Mouse (Mus musculus) liver, adult 2 months (tissue): ENCODE measurements at regions not wholly inside any gene's neighbourhood (a gene's known extent, or its start where the extent isn't known, plus 50 kb on each side); places are given as distances from the start of the nearest gene placed in this dataset.

Experiments
- DNase-seq: peaks from one replicate; pipeline ENCODE4 v3.0.0-alpha.2; 2011; ENCODE audit warnings: low read depth, low spot score; ENCODE audit errors: extremely low read depth
- H3K27ac ChIP-seq: fragments of 200-500 bp; replicated peaks from 2 replicates; pipeline ENCODE4 v1.5.1; 2012; ENCODE audit warnings: low read depth, mild to moderate bottlenecking, control low read depth, inconsistent platforms, low read length; ENCODE audit not compliant: insufficient read depth
- H3K27me3 ChIP-seq: fragments of 200-500 bp; 2 replicates; pipeline ENCODE4 v1.6.1; 2012; ENCODE audit warnings: mild to moderate bottlenecking, moderate library complexity, low read length, inconsistent platforms; ENCODE audit not compliant: control insufficient read depth, insufficient read depth
- H3K36me3 ChIP-seq: fragments of 200-500 bp; 2 replicates; pipeline ENCODE4 v1.6.1; 2012; ENCODE audit warnings: low read length, inconsistent platforms; ENCODE audit not compliant: control insufficient read depth, insufficient read depth
- H3K4me1 ChIP-seq: fragments of 200-500 bp; 2 replicates; pipeline ENCODE4 v1.6.1; 2011; ENCODE audit warnings: low read length; ENCODE audit not compliant: control insufficient read depth, insufficient read depth
- H3K4me3 ChIP-seq: fragments of 200-500 bp; 2 replicates; pipeline ENCODE4 v1.5.1; 2011; ENCODE audit warnings: low read depth, mild to moderate bottlenecking, control low read depth, low read length, moderate library complexity; ENCODE audit not compliant: insufficient read depth
- H3K79me2 ChIP-seq: fragments of 200-500 bp; 2 replicates; pipeline ENCODE4 v1.6.1; 2012; ENCODE audit warnings: inconsistent platforms, mild to moderate bottlenecking, low read length, moderate library complexity; ENCODE audit not compliant: control insufficient read depth, insufficient read depth
- H3K9ac ChIP-seq: fragments of 200-500 bp; 2 replicates; pipeline ENCODE4 v1.6.1; 2012; ENCODE audit warnings: low read depth, mild to moderate bottlenecking, control low read depth, inconsistent platforms, low read length
- CTCF ChIP-seq: fragments of 200-500 bp; IDR thresholded peaks from 2 replicates; pipeline ENCODE4 v1.5.1; 2011; ENCODE audit warnings: low read depth, low read length, control low read depth
- POLR2A ChIP-seq: fragments of 200-500 bp; IDR thresholded peaks from 2 replicates; pipeline ENCODE4 v1.6.1; 2011; ENCODE audit warnings: low read length, control low read depth; ENCODE audit not compliant: insufficient read depth; ENCODE audit errors: extremely low read depth
- WGBS: fragments of 180-500 bp; shearing (Covaris S2); methylation state at CpG from one replicate; pipeline ENCODE4 v1.1.7; 2018; 5-methylcytosine and 5-hydroxymethylcytosine counted together

DNA sequence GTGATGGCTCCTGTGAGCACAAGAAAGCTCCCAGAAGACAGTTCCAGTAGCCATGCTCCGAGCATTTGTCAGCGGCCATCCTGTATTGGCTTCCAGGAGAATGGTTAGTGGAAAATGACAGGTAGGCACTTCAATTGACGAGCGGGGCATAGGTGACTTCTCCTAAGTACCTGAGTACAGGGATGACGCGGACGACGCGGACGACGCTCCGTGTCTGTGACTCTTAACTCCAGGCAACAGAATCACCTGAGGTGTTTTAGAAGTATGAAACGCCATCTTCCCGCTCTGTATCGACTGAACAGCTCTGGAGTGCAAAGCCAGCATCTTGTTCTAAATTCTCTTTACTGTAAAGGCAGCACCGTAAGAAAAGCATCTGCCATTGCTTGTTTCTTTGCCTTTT is 68.4 kb upstream of the Tmco5 start:
- Histone ChIP-seq H3K27me3 (no peaks in the 10 kb centered on the region), H3K4me1 (no peaks in the 10 kb centered on the region), H3K9ac (no peak overlapping the region), H3K36me3 (no peaks in the 10 kb centered on the region), H3K27ac (no peak overlapping the region), H3K4me3 (no peak overlapping the region), H3K79me2 (no peaks in the 10 kb centered on the region)
- no peak for TF ChIP-seq CTCF
- no peak for TF ChIP-seq POLR2A
- no peak for DNase-seq
- WGBS = 92% methylated on average over 16 of the region's 16 CpGs

DNA sequence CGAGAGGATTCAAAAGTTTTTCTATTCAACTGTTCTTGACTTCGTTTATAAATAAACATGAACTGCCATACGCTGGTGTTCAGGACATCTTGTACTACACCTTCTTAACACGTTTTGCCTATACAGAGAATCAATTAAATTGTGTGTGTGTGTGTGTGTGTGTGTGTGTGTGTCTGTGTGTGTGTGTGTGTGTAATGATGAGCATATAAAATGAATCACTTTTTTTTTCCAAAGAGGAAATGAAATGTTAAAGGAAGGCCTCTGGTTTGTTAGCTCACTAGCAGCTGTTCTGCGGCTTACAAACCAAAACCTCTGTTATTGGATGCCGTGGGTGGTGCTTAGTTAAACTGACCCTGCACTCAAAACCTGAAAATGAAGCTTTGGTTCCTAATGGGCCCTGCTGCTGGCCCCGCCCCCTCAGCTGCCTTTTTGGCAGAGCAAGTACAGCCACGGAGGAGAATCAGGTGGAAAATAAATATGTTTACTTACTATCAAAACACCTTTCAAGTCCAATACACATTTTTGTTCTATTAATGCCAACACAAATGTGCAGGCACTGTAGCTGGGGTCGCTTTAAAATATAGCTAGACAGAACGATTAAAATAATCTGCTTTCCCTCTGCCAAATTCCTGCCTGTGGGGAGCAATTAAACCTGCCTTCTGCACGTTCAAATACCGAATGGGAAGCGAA is 65.5 kb upstream of the Tmco5 start:
- H3K4me3 ChIP-seq = no peak overlapping the region
- WGBS = 38% methylated on average over 13 of the region's 13 CpGs
- H3K27me3 ChIP-seq = no peaks in the 10 kb centered on the region
- DNase-seq = peak; percentile 10
- H3K36me3 ChIP-seq = no peaks in the 10 kb centered on the region
- H3K79me2 ChIP-seq = no peaks in the 10 kb centered on the region
- H3K9ac ChIP-seq = no peak overlapping the region
- TF ChIP-seq CTCF (no peak), POLR2A (no peak)
- H3K27ac ChIP-seq = no peak overlapping the region
- no peaks in the 10 kb centered on the region for H3K4me1 ChIP-seq

GRCm38 (mm10) chr2:116813559-116813895 is 65.0 kb upstream of the Tmco5 start:
- no peaks in the 10 kb centered on the region for H3K36me3 ChIP-seq
- DNase-seq = peak; percentile 8
- H3K4me3 ChIP-seq = no peak overlapping the region
- H3K9ac ChIP-seq = no peak overlapping the region
- H3K27ac ChIP-seq = no peak overlapping the region
- no peaks in the 10 kb centered on the region for H3K79me2 ChIP-seq
- H3K27me3 ChIP-seq = no peaks in the 10 kb centered on the region
- WGBS = 15% methylated on average over 5 of the region's 5 CpGs
- TF ChIP-seq POLR2A = no peak
- TF ChIP-seq CTCF = no peak
- H3K4me1 ChIP-seq = no peaks in the 10 kb centered on the region

GRCm38 (mm10) chr2:116817134-116817533 is 61.4 kb upstream of the Tmco5 start:
- Histone ChIP-seq H3K27me3 (no peaks in the 10 kb centered on the region), H3K4me1 (no peaks in the 10 kb centered on the region), H3K27ac (no peak overlapping the region), H3K4me3 (no peak overlapping the region), H3K79me2 (no peaks in the 10 kb centered on the region), H3K36me3 (no peaks in the 10 kb centered on the region), H3K9ac (no peak overlapping the region)
- DNase-seq = no peak
- TF ChIP-seq POLR2A = no peak
- TF ChIP-seq CTCF = no peak
- 73% methylated on average over 6 of the region's 6 CpGs for WGBS

GRCm38 (mm10) chr2:116817561-116817960 is 60.9 kb upstream of the Tmco5 start:
- no peak for DNase-seq
- H3K9ac ChIP-seq = no peak overlapping the region
- 67% methylated on average over 9 of the region's 9 CpGs for WGBS
- H3K4me1 ChIP-seq = no peaks in the 10 kb centered on the region
- H3K27me3 ChIP-seq = no peaks in the 10 kb centered on the region
- H3K36me3 ChIP-seq = no peaks in the 10 kb centered on the region
- no peak overlapping the region for H3K4me3 ChIP-seq
- H3K27ac ChIP-seq = no peak overlapping the region
- no peaks in the 10 kb centered on the region for H3K79me2 ChIP-seq
- TF ChIP-seq POLR2A = no peak
- no peak for TF ChIP-seq CTCF

- Histone ChIP-seq H3K9ac (no peak overlapping the region), H3K27ac (no peak overlapping the region), H3K36me3 (no peaks in the 10 kb centered on the region), H3K4me1 (no peaks in the 10 kb centered on the region), H3K79me2 (no peaks in the 10 kb centered on the region), H3K4me3 (no peak overlapping the region), H3K27me3 (no peaks in the 10 kb centered on the region)
- TF ChIP-seq POLR2A (no peak), CTCF (no peak)
- WGBS = 51% methylated on average over 2 of the region's 2 CpGs
- no peak for DNase-seq
These were observed 59.9 kb upstream of the Tmco5 start for GRCm38 (mm10) chr2:116818550-116818949.
